Mouse (Mus musculus) MEL (cell line): Measurements from ENCODE around the gene Maco1.

ENCODE experiments used
- CTCF ChIP-seq, 3 experiments: IDR thresholded peaks in 2 of 3; conservative IDR thresholded peaks in 1 of 3; 2 replicates each; pipeline ENCODE4 v1.5.1; 2011 to 2012; ENCODE audit warnings: low read length in 3 of 3, low read depth in 2 of 3, mild to moderate bottlenecking in 2 of 3, improper control_type of control experiment in 1 of 3, inconsistent platforms in 1 of 3, mixed read lengths in 1 of 3, moderate library complexity in 1 of 3; ENCODE audit not compliant: control insufficient read depth in 1 of 3, insufficient read depth in 1 of 3, poor library complexity in 1 of 3, severe bottlenecking in 1 of 3
- E2F4 ChIP-seq: IDR thresholded peaks from 2 replicates; pipeline ENCODE4 v1.6.1; 2011; ENCODE audit warnings: low read depth, low read length, improper control_type of control experiment, borderline replicate concordance
- ETS1 ChIP-seq: IDR thresholded peaks from 2 replicates; pipeline ENCODE4 v1.6.1; 2012; ENCODE audit warnings: low read depth, mild to moderate bottlenecking, inconsistent platforms, low read length, improper control_type of control experiment, moderate library complexity
- GATA1 ChIP-seq: IDR thresholded peaks from 2 replicates; pipeline ENCODE4 v1.6.1; 2011; ENCODE audit warnings: low read depth, low read length, improper control_type of control experiment
- MAFK ChIP-seq: IDR thresholded peaks from 2 replicates; pipeline ENCODE4 v1.6.1; 2011; ENCODE audit warnings: low read depth, mild to moderate bottlenecking, low read length, improper control_type of control experiment, borderline replicate concordance
- MAX ChIP-seq: IDR thresholded peaks from 2 replicates; pipeline ENCODE4 v1.6.1; 2011; ENCODE audit warnings: low read length, improper control_type of control experiment
- NRF1 ChIP-seq: IDR thresholded peaks from 2 replicates; pipeline ENCODE4 v1.6.1; 2014; ENCODE audit warnings: low read depth, mild to moderate bottlenecking, inconsistent platforms, low read length, improper control_type of control experiment, moderate library complexity; ENCODE audit not compliant: poor library complexity, insufficient read depth, severe bottlenecking
- POLR2A ChIP-seq, 2 experiments: IDR thresholded peaks; 2 replicates each; pipeline ENCODE4 v1.6.1; 2011 to 2012; ENCODE audit warnings: low read length in 2 of 2, mild to moderate bottlenecking in 2 of 2, control low read depth in 1 of 2, improper control_type of control experiment in 1 of 2, low read depth in 1 of 2, moderate library complexity in 1 of 2; ENCODE audit not compliant: control insufficient read depth in 1 of 2, insufficient read depth in 1 of 2, poor library complexity in 1 of 2
- TCF12 ChIP-seq: IDR thresholded peaks from 2 replicates; pipeline ENCODE4 v1.6.1; 2014; ENCODE audit warnings: low read depth, mild to moderate bottlenecking, inconsistent platforms, low read length, improper control_type of control experiment, moderate library complexity

DNA sequence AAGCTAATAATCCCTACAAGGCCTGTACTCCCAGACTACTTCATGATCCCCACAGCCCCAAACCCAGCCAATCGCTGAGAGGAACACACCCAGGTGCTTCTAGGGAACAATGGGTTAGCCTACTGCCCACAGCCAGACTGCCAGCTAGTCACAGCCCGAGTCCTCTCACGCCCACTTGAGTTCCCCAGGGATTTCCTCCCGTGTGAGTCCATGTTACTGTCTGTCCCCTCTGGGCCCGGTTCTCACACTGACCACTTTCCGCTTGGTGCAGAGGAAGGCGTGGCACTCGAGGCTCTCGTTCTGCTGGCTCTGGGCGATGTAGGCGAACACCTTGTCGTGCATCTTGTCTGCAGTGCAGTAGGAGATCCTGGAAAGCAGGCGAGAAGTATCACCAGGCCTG is 98.2 kb downstream of the Maco1 start:
- TF ChIP-seq CTCF (IDR thresholded peaks at IDR 0.05 in 2 of 3, conservative IDR thresholded peaks at IDR 0.05 in 1 of 3; ENCODE audit: control insufficient read depth in 1 of 3, insufficient read depth in 1 of 3, low read depth in 2 of 3, low read length in 3 of 3, poor library complexity in 1 of 3, severe bottlenecking in 1 of 3), result no peak
- no peak for TF ChIP-seq GATA1
- no peak for TF ChIP-seq NRF1
- no peak for TF ChIP-seq E2F4
- TF ChIP-seq TCF12, result no peak
- no peak for TF ChIP-seq ETS1
- TF ChIP-seq POLR2A (IDR thresholded peaks at IDR 0.05; ENCODE audit: control insufficient read depth in 1 of 2, insufficient read depth in 1 of 2, low read depth in 1 of 2, low read length in 2 of 2, poor library complexity in 1 of 2), result no peak
- no peak for TF ChIP-seq MAFK
- TF ChIP-seq MAX, result no peak
